Mouse (Mus musculus) layer of hippocampus, postnatal 10 days (tissue): ENCODE data around the gene Errfi1. TPM values are rescaled to one million over a fixed set of nuclear protein-coding genes. Genes with fewer than 3 reads are reported as not detected.

Experiments used
- DNase-seq, 2 experiments: peaks; one replicate each; pipeline ENCODE4 v3.0.0; 2021; ENCODE audit warnings: low spot score in 2 of 2
- total RNA-seq, 2 experiments: library from RNA; stranded (reverse); gene quantifications; 2 replicates each; pipeline ENCODE4 v1.2.3; 2021

The Errfi1 gene
- total RNA-seq, 2 experiments from 2014 or later = 25.3 to 31.0 TPM

- no peak for DNase-seq
Observed at GRCm38 (mm10) chr4:150875393-150875792, 21.7 kb downstream of the Errfi1 start.

GRCm38 (mm10) chr4:150879631-150880030, 25.9 kb downstream of the Errfi1 start:
- DNase-seq = no peak

GRCm38 (mm10) chr4:150880364-150880763, 26.6 kb downstream of the Errfi1 start:
- no peak for DNase-seq

- no peak for DNase-seq
Observed at GRCm38 (mm10) chr4:150882632-150883031, 28.9 kb downstream of the Errfi1 start.

- DNase-seq = no peak
Observed at GRCm38 (mm10) chr4:150887903-150888302, 34.2 kb downstream of the Errfi1 start.

GRCm38 (mm10) chr4:150888492-150888891, 34.8 kb downstream of the Errfi1 start:
- DNase-seq = no peak

- no peak for DNase-seq
Observed at GRCm38 (mm10) chr4:150889273-150889954, 35.7 kb downstream of the Errfi1 start.

- DNase-seq = no peak
Observed at GRCm38 (mm10) chr4:150889955-150890315, 36.2 kb downstream of the Errfi1 start.

GRCm38 (mm10) chr4:150891308-150891707, 37.6 kb downstream of the Errfi1 start:
- DNase-seq = no peak

GRCm38 (mm10) chr4:150894718-150895501, 41.2 kb downstream of the Errfi1 start:
- no peak for DNase-seq

- no peak for DNase-seq
Observed at GRCm38 (mm10) chr4:150896896-150897624, 43.3 kb downstream of the Errfi1 start.

GRCm38 (mm10) chr4:150898716-150899365, 45.1 kb downstream of the Errfi1 start:
- peak; percentile 75 to 76 for DNase-seq

- DNase-seq = no peak
Observed at GRCm38 (mm10) chr4:150900486-150900885, 46.8 kb downstream of the Errfi1 start.

GRCm38 (mm10) chr4:150901651-150902050, 47.9 kb downstream of the Errfi1 start:
- peak; percentile 80 to 83 for DNase-seq

GRCm38 (mm10) chr4:150902062-150902461, 48.3 kb downstream of the Errfi1 start:
- no peak for DNase-seq

- no peak for DNase-seq
Observed at GRCm38 (mm10) chr4:150903091-150903742, 49.5 kb downstream of the Errfi1 start.

GRCm38 (mm10) chr4:150907099-150907498, 53.4 kb downstream of the Errfi1 start:
- DNase-seq = no peak

- peak in 1 of 2 experiments; percentile 42 for DNase-seq
Observed at GRCm38 (mm10) chr4:150908512-150908911, 54.8 kb downstream of the Errfi1 start.

- peak; percentile 98 to 99 for DNase-seq
Observed at GRCm38 (mm10) chr4:150909451-150910156, 55.9 kb downstream of the Errfi1 start.
